Mouse (Mus musculus): ENCODE results near the gene Cd180.

- TF ChIP-seq EP300 (IDR thresholded peaks at IDR 0.05; ENCODE audit: low read depth) (no peak), CTCF (IDR thresholded peaks at IDR 0.05; ENCODE audit: low read depth) (no peak)
These were observed 68.1 kb downstream of the Cd180 start for GRCm38 (mm10) chr13:102761410-102761809.

Data from liver, postnatal 0 days (tissue).